Mouse (Mus musculus): ENCODE measurements around the gene Dnpep. TPM values are rescaled to one million over a fixed set of nuclear protein-coding genes. Genes with fewer than 3 reads are reported as not detected.

Dnpep gene
- 32.9 and 37.6 TPM in 2 replicates for polyA plus RNA-seq (2012; rRNA removed)

DNA sequence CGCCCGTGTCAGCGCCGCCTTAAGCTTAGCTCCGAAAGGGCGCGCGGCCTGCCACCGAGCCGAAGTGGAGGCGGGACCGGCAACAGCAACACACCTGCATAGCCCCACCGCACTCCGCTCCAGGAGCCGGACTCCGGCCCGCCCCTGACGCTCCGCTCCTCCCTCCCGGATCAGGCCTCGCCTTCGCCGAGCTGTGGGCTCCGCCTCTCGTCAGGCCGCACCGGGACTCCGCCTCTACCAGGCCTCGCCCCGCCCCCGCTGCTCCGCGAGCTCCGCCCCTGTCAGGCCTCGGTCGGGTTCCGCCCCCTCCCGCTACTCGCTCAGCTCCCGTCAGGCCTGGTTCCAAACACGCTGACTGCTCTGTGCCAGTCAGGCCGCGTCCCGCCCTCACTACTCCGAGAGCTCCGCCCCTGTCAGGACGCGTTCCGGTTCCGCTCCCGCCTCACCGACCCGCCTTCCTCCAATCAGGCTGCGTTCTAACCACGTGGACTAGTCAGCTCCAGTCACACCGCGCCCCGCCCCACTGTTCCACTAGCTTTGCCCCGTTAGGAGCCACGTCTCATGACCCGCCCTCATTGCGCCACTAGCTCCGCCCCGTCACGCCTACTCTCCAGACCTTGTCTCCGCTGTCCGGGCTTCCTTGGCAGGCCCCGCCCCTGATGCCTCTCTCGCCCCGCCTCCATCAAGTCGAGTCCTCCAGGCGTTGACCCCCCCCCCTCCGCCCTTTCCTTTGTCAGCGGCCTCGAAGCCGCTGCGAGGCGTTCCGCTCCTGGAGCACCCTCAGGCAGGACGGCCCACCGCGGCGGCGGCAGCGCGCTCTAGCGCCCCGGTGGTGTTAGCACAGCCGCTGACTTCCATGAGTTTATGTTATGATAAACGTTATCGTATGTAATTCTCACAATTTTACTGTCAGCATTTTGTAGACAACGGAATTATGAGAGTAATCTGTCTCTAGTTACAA, at the start of gene Dnpep:
Gene Dnpep, minus strand, starts transcription at position 750 of the 961 bp plus-strand sequence.

GRCm38 (mm10) chr1:75360112-75361031, 42.6 kb upstream of the Dnpep start, which contains the start of gene Des:
TSS of gene Des (plus strand) at chr1:75360329.

DNA sequence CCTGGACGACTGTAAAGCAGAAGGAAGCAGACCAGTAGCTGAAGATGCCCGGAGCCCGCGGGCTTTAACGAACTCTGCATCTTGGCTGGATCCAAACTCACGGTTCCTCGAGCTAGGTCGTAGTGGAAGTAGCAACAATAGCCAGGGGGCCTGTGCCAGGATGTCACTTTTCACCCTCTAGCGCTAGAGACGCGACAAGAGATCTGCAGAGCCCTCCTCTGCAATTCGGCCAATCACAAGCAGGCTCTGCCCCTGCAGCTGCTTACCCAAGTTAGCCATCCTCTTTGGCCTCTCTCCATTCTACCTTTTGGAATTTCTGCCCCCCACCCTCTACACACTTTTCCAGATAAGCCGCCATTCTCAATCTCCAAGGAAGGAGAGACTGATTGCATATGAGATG, 39.6 kb downstream of the Dnpep start, which contains the start of gene Resp18:
Gene Resp18, minus strand, starts transcription at position 188 of the 400 bp plus-strand sequence.

GRCm38 (mm10) chr1:75264091-75264880, 53.5 kb downstream of the Dnpep start, which contains the start of gene Ptprn:
TSS of gene Ptprn (minus strand) at chr1:75264502.

Other genes with a start within 250 kb of the Dnpep start
- 1.7 and 1.8 TPM in 2 replicates for gene Nhej1, start 192.8 kb downstream of the Dnpep start, polyA plus RNA-seq (2012; rRNA removed)
- gene Slc23a3, start 184.1 kb downstream of the Dnpep start, polyA plus RNA-seq (2012; rRNA removed): 0.96 and 1.4 TPM in 2 replicates
- 30.8 and 36.1 TPM in 2 replicates for gene Cnppd1, start 175.3 kb downstream of the Dnpep start, polyA plus RNA-seq (2012; rRNA removed)
- 49.3 and 56.0 TPM in 2 replicates for gene Retreg2, start 175.2 kb downstream of the Dnpep start, polyA plus RNA-seq (2012; rRNA removed)
- gene Zfand2b, start 149.3 kb downstream of the Dnpep start, polyA plus RNA-seq (2012; rRNA removed): 34.6 and 37.6 TPM in 2 replicates
- 34.5 and 41.1 TPM in 2 replicates for gene Abcb6, start 137.6 kb downstream of the Dnpep start, polyA plus RNA-seq (2012; rRNA removed)
- gene Ankzf1, start 125.8 kb downstream of the Dnpep start, polyA plus RNA-seq (2012; rRNA removed): 8.0 and 8.3 TPM in 2 replicates
- gene Atg9a, start 125.8 kb downstream of the Dnpep start, polyA plus RNA-seq (2012; rRNA removed): 15.8 and 16.8 TPM in 2 replicates
- gene Glb1l, start 107.2 kb downstream of the Dnpep start, polyA plus RNA-seq (2012; rRNA removed): 4.6 and 4.7 TPM in 2 replicates
- gene Stk16, start 107.2 kb downstream of the Dnpep start, polyA plus RNA-seq (2012; rRNA removed): 81.9 and 89.8 TPM in 2 replicates
- 98.6 and 185 TPM in 2 replicates for gene Tuba4a, start 98.1 kb downstream of the Dnpep start, polyA plus RNA-seq (2012; rRNA removed)
- not detected in 2 replicates for gene A630095N17Rik, start 85.9 kb downstream of the Dnpep start, polyA plus RNA-seq (2012; rRNA removed)
- 17.4 and 23.0 TPM in 2 replicates for gene Dnajb2, start 81.6 kb downstream of the Dnpep start, polyA plus RNA-seq (2012; rRNA removed)
- gene Ptprn, start 53.5 kb downstream of the Dnpep start, polyA plus RNA-seq (2012; rRNA removed): 0.14 and 0.23 TPM in 2 replicates
- not detected in 2 replicates for gene Resp18, start 39.6 kb downstream of the Dnpep start, polyA plus RNA-seq (2012; rRNA removed)
- 1.1 and 2.3 TPM in 2 replicates for gene Des, start 42.3 kb upstream of the Dnpep start, polyA plus RNA-seq (2012; rRNA removed)
- 6.7 and 7.5 TPM in 2 replicates for gene Speg, start 57.3 kb upstream of the Dnpep start, polyA plus RNA-seq (2012; rRNA removed)
- 31.7 and 35.4 TPM in 2 replicates for gene Gmppa, start 117.9 kb upstream of the Dnpep start, polyA plus RNA-seq (2012; rRNA removed)
- 0.03 and 0.06 TPM in 2 replicates for gene Asic4, start 132.4 kb upstream of the Dnpep start, polyA plus RNA-seq (2012; rRNA removed)
- gene Chpf, start 161.3 kb upstream of the Dnpep start, polyA plus RNA-seq (2012; rRNA removed): 3.7 and 4.0 TPM in 2 replicates
- gene Tmem198, start 161.5 kb upstream of the Dnpep start, polyA plus RNA-seq (2012; rRNA removed): 0.09 and 0.12 TPM in 2 replicates
- gene Obsl1, start 188.5 kb upstream of the Dnpep start, polyA plus RNA-seq (2012; rRNA removed): 8.2 and 10.1 TPM in 2 replicates
- 1.4 and 1.5 TPM in 2 replicates for gene Inha, start 189.1 kb upstream of the Dnpep start, polyA plus RNA-seq (2012; rRNA removed)
- gene Stk11ip, start 203.5 kb upstream of the Dnpep start, polyA plus RNA-seq (2012; rRNA removed): 5.3 and 6.2 TPM in 2 replicates
- 0.96 and 0.97 TPM in 2 replicates for gene Slc4a3, start 228.3 kb upstream of the Dnpep start, polyA plus RNA-seq (2012; rRNA removed)

Data from liver, embryonic 14 days (tissue).